Mouse (Mus musculus): ENCODE measurements at regions not wholly inside any gene's neighbourhood (a gene's known extent, or its start where the extent isn't known, plus 50 kb on each side); places are given as distances from the start of the nearest gene placed in this dataset.

DNA sequence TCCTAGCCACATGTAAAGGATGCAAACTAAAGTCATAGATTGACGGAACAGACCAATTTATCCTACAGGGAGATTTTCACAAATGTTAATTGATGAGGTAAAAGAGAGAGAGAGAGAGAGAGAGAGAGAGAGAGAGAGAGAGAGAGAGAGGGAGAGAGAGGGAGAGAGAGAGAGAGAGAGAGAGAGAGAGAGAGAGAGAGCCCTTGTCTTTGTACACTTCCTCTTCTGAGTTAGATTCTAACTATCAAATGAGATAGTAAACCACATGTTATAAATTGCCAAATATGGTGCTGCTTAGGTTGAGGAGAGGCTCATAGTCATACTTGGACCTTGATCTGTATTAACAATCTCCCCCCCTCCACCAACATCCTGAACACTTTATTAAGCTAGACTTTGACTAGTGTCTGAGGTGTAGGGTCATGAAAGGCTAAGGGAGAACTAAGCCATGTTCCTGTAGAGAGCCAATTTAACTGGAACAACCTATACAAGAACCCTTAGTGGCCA lies 1412.2 kb downstream of the Gsdmc2 start:
- no peaks in the 10 kb centered on the region for H3K36me3 ChIP-seq (ENCODE audit: control insufficient read depth, insufficient read depth)
- ATAC-seq (ENCODE audit: low read depth), result no peak
- WGBS (ENCODE audit: insufficient replicate concordance), result 76% methylated on average over 1 of the region's 1 CpGs
- H3K27me3 ChIP-seq (ENCODE audit: control insufficient read depth, insufficient read depth, low read depth, low read length), result no peaks in the 10 kb centered on the region
- no peak overlapping the region for H3K9ac ChIP-seq (ENCODE audit: low read depth, low read length)
- no peaks in the 10 kb centered on the region for H3K9me3 ChIP-seq (replicated peaks; ENCODE audit: control insufficient read depth, low read length)
- no peak overlapping the region for H3K4me2 ChIP-seq (ENCODE audit: low read depth, low read length)
- H3K4me1 ChIP-seq (ENCODE audit: control insufficient read depth, low read depth, low read length), result no peaks in the 10 kb centered on the region
- H3K27ac ChIP-seq (ENCODE audit: low read length), result no peak overlapping the region
- no peak overlapping the region for H3K4me3 ChIP-seq (ENCODE audit: low read depth, low read length)

DNA sequence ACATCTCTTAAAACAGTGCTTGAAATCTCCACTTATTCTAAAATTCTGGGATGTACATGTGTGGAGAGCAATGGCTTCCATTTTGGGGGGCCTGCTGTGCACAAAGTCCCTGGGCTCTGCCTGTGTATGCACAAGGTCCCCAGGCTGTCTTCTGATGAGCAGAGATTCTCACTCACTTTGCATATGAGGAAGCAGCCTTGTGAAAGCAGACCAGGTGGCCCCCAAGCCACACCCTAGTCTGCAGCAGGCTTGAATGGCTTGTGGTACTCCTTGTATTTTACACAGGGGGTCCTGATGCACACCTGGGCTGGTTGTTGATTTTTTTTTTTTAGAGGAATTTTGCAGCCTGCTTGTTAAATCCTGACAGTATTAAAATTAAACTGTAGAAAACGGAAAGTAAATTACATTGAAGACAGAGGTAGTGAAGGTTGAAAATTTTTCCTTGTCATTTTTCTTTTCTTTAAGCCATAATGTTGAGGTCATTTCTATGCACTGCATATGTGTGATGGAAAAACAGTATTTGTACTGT lies 1413.8 kb downstream of the Gsdmc2 start:
- Histone ChIP-seq H3K4me3 (ENCODE audit: low read depth, low read length) (no peak overlapping the region), H3K36me3 (ENCODE audit: control insufficient read depth, insufficient read depth) (no peaks in the 10 kb centered on the region), H3K9me3 (replicated peaks; ENCODE audit: control insufficient read depth, low read length) (no peaks in the 10 kb centered on the region), H3K27ac (ENCODE audit: low read length) (no peak overlapping the region), H3K4me1 (ENCODE audit: control insufficient read depth, low read depth, low read length) (no peaks in the 10 kb centered on the region), H3K27me3 (ENCODE audit: control insufficient read depth, insufficient read depth, low read depth, low read length) (no peaks in the 10 kb centered on the region), H3K4me2 (ENCODE audit: low read depth, low read length) (no peak overlapping the region), H3K9ac (ENCODE audit: low read depth, low read length) (no peak overlapping the region)
- ATAC-seq (ENCODE audit: low read depth), result no peak
- WGBS (ENCODE audit: insufficient replicate concordance), result 60% methylated on average over 1 of the region's 1 CpGs

DNA sequence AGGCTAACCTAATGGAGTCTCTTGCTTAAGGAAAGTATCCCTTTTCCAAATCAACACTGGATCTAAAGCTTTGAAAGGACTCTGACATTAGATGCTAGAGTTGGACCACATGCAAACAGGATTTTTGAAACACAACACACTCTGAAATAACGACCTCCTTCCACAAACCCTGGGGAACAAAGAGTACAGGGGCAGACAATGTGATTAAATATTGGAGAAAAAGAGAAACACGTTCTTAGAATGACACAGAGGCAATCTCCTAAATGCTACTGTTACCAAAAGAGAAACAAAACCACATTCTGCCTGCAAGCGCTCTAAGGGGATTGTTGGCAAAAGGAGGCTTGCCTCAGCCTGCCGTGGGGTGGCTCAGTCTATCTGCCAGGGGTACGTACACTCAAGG lies 1422.0 kb downstream of the Gsdmc2 start:
- Histone ChIP-seq H3K36me3 (ENCODE audit: control insufficient read depth, insufficient read depth) (no peaks in the 10 kb centered on the region), H3K4me2 (ENCODE audit: low read depth, low read length) (no peak overlapping the region), H3K27me3 (ENCODE audit: control insufficient read depth, insufficient read depth, low read depth, low read length) (no peaks in the 10 kb centered on the region), H3K4me1 (ENCODE audit: control insufficient read depth, low read depth, low read length) (no peaks in the 10 kb centered on the region), H3K27ac (ENCODE audit: low read length) (no peak overlapping the region), H3K4me3 (ENCODE audit: low read depth, low read length) (no peak overlapping the region), H3K9me3 (replicated peaks; ENCODE audit: control insufficient read depth, low read length) (no peaks in the 10 kb centered on the region), H3K9ac (ENCODE audit: low read depth, low read length) (no peak overlapping the region)
- no peak for ATAC-seq (ENCODE audit: low read depth)
- 66% methylated on average over 5 of the region's 5 CpGs for WGBS (ENCODE audit: insufficient replicate concordance)

DNA sequence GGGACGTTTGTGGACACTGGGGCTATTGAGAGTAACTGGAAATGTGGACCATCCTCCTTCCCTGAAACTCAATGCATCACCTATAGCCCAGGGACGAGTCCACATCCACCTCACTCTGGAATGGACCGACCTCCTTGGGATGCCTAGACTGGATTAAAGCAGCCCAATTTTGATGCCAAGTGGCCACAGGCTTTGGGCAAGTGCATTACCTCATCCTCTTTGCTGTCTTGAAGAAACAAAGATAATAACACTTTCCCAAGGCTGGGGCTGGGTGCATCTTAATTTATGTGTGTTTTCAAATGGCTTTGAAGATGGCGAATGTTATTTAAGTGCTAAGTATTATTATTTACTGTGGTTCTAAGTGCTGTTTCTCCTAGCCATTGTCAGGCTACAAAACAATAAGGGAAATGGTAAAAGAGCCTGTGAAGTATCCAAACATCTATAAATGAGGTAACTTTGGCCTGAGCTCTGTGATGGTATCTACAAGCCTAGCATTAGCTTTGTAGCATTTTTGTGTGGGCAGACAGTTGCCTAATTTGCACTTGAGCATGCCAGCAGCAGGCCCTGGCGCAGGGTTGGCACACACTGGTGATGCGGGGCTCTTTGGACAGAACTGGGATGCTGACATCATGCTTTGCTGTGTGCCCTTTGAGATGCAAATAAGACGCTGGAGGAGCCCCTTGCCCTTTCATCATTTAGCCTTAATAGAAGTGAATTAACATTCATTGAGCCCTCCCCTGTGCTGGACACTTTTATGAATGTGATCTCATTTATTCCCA lies 1423.7 kb downstream of the Gsdmc2 start:
- no peaks in the 10 kb centered on the region for H3K27me3 ChIP-seq (ENCODE audit: control insufficient read depth, insufficient read depth, low read depth, low read length)
- H3K9me3 ChIP-seq (replicated peaks; ENCODE audit: control insufficient read depth, low read length), result no peaks in the 10 kb centered on the region
- no peak overlapping the region for H3K4me3 ChIP-seq (ENCODE audit: low read depth, low read length)
- no peak overlapping the region for H3K27ac ChIP-seq (ENCODE audit: low read length)
- no peaks in the 10 kb centered on the region for H3K4me1 ChIP-seq (ENCODE audit: control insufficient read depth, low read depth, low read length)
- ATAC-seq (ENCODE audit: low read depth), result no peak
- H3K36me3 ChIP-seq (ENCODE audit: control insufficient read depth, insufficient read depth), result no peaks in the 10 kb centered on the region
- H3K9ac ChIP-seq (ENCODE audit: low read depth, low read length), result no peak overlapping the region
- no peak overlapping the region for H3K4me2 ChIP-seq (ENCODE audit: low read depth, low read length)
- WGBS (ENCODE audit: insufficient replicate concordance), result 64% methylated on average over 7 of the region's 7 CpGs

DNA sequence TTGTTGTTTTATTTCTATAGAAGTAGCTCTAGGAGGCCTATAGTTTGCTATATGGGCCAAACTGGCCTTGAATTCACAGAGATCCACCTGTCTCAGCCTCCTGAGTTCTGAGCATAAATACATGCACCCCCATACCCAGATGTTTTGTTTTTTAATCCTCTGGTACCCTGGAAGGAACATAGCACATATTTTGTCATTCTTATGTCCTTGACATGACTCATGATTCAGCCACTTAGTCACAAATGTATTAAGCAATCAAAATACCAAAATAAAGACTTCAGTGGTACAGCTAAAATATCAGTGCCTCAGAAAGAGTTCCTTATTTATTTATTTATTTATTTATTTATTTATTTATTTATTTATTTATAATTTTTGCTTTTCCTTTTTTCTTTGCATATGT lies 1428.3 kb downstream of the Gsdmc2 start:
- ATAC-seq (ENCODE audit: low read depth), result no peak
- no peaks in the 10 kb centered on the region for H3K27me3 ChIP-seq (ENCODE audit: control insufficient read depth, insufficient read depth, low read depth, low read length)
- no peak overlapping the region for H3K4me3 ChIP-seq (ENCODE audit: low read depth, low read length)
- H3K9ac ChIP-seq (ENCODE audit: low read depth, low read length), result no peak overlapping the region
- H3K4me1 ChIP-seq (ENCODE audit: control insufficient read depth, low read depth, low read length), result no peaks in the 10 kb centered on the region
- H3K36me3 ChIP-seq (ENCODE audit: control insufficient read depth, insufficient read depth), result no peaks in the 10 kb centered on the region
- H3K9me3 ChIP-seq (replicated peaks; ENCODE audit: control insufficient read depth, low read length), result no peaks in the 10 kb centered on the region
- no peak overlapping the region for H3K27ac ChIP-seq (ENCODE audit: low read length)
- no peak overlapping the region for H3K4me2 ChIP-seq (ENCODE audit: low read depth, low read length)

DNA sequence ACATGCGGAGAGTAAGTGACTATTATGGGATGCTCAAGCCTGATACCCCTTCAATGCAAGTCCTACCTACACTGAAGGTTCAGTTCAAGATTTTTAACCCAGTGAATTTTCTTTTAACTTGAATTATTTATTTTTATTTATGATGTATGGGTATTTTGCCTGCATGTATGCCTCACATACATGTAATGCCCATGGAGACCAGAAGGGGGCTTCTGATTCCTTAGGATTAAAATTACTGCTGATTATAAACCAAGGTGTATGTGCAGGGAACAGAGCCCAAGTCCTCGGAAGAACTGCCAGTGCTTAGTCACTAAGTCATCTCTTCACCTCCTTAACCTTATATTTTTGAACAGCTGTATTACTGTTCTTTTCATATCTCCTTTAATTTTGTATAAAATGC lies 1431.3 kb downstream of the Gsdmc2 start:
- Histone ChIP-seq H3K27ac (ENCODE audit: low read length) (no peak overlapping the region), H3K4me3 (ENCODE audit: low read depth, low read length) (no peak overlapping the region), H3K27me3 (ENCODE audit: control insufficient read depth, insufficient read depth, low read depth, low read length) (no peaks in the 10 kb centered on the region), H3K9ac (ENCODE audit: low read depth, low read length) (no peak overlapping the region), H3K9me3 (replicated peaks; ENCODE audit: control insufficient read depth, low read length) (no peaks in the 10 kb centered on the region), H3K36me3 (ENCODE audit: control insufficient read depth, insufficient read depth) (no peaks in the 10 kb centered on the region), H3K4me2 (ENCODE audit: low read depth, low read length) (no peak overlapping the region), H3K4me1 (ENCODE audit: control insufficient read depth, low read depth, low read length) (no peaks in the 10 kb centered on the region)
- 69% methylated on average over 2 of the region's 2 CpGs for WGBS (ENCODE audit: insufficient replicate concordance)
- no peak for ATAC-seq (ENCODE audit: low read depth)

DNA sequence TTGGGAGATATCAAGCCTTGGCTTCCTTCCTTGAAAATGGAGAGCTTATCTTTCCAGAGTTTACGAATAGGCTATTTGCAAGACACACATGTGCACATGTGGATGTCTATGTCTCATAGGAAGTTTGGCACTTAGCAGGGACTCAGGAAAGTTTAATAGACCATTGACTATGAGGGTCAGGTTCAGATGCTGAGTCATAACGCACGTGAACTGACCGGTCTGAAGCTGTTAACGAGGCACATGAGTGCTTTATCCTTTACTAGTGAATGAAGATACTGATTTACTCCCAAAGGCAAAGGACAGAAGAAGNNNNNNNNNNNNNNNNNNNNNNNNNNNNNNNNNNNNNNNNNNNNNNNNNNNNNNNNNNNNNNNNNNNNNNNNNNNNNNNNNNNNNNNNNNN lies 1442.8 kb downstream of the Gsdmc2 start:
- Histone ChIP-seq H3K9me3 (replicated peaks; ENCODE audit: control insufficient read depth, low read length) (no peaks in the 10 kb centered on the region), H3K4me2 (ENCODE audit: low read depth, low read length) (no peak overlapping the region), H3K9ac (ENCODE audit: low read depth, low read length) (no peak overlapping the region), H3K36me3 (ENCODE audit: control insufficient read depth, insufficient read depth) (no peaks in the 10 kb centered on the region), H3K27ac (ENCODE audit: low read length) (no peak overlapping the region), H3K4me1 (ENCODE audit: control insufficient read depth, low read depth, low read length) (no peaks in the 10 kb centered on the region), H3K27me3 (ENCODE audit: control insufficient read depth, insufficient read depth, low read depth, low read length) (no peaks in the 10 kb centered on the region), H3K4me3 (ENCODE audit: low read depth, low read length) (no peak overlapping the region)
- 64% methylated on average over 5 of the region's 5 CpGs for WGBS (ENCODE audit: insufficient replicate concordance)
- no peak for ATAC-seq (ENCODE audit: low read depth)

DNA sequence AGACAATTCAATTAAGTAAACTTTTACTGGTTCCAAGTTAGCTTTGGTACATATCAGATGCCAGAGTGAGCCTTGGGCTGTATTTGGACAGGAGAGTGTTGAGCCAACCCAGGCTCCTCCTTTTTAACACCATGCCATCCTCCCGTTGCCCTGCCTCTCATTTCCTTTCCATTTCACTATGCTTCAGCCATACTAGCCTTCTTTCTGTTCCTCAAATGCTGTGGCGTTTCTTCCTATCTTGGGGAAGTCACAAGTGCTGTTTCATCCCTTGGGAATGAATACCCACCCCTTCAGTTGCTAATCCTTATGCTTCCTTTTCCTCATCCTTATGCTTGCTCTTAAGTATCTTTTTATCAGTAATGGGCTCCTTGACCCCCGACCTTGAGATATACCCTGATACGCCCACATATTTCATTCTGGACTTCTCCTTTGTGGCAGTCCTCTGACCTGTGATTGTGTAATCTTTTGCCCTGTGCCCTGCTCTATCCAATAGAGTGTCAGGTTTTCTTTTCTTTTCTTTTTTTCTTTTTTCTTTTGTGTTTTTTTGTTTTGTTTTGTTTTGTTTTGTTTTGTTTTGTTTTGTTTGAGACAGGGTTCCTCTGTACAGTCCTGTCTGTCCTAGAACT lies 1443.9 kb downstream of the Gsdmc2 start:
- Histone ChIP-seq H3K4me3 (ENCODE audit: low read depth, low read length) (no peak overlapping the region), H3K27me3 (ENCODE audit: control insufficient read depth, insufficient read depth, low read depth, low read length) (no peaks in the 10 kb centered on the region), H3K4me1 (ENCODE audit: control insufficient read depth, low read depth, low read length) (no peaks in the 10 kb centered on the region), H3K4me2 (ENCODE audit: low read depth, low read length) (no peak overlapping the region), H3K36me3 (ENCODE audit: control insufficient read depth, insufficient read depth) (no peaks in the 10 kb centered on the region), H3K9ac (ENCODE audit: low read depth, low read length) (no peak overlapping the region), H3K27ac (ENCODE audit: low read length) (no peak overlapping the region), H3K9me3 (replicated peaks; ENCODE audit: control insufficient read depth, low read length) (no peaks in the 10 kb centered on the region)
- no peak for ATAC-seq (ENCODE audit: low read depth)
- WGBS (ENCODE audit: insufficient replicate concordance), result 32% methylated on average over 4 of the region's 4 CpGs

DNA sequence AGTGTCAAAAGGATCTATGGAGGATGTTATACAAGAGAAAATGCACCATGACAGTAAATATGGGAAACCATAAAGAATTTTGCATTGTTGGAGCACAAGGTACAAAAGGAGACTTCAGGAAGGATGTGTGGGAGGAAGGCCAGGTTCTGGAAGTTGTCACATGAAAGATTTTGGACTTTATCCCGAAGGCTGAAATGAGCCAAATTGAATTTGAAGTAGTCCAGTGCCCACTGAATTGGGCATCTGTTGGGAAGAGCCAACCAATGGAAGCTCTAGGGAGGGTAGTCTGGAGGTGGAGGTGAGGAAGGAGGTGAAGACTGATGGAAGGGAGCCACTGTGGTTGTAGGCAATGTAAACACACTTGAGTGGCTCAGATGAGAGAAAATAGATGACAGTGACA lies 1445.6 kb downstream of the Gsdmc2 start:
- no peak overlapping the region for H3K4me2 ChIP-seq (ENCODE audit: low read depth, low read length)

More for the DNA sequence above, 1445.6 kb downstream of the Gsdmc2 start:
- Histone ChIP-seq H3K27ac (ENCODE audit: low read length) (no peak overlapping the region), H3K27me3 (ENCODE audit: control insufficient read depth, insufficient read depth, low read depth, low read length) (no peaks in the 10 kb centered on the region), H3K36me3 (ENCODE audit: control insufficient read depth, insufficient read depth) (no peaks in the 10 kb centered on the region), H3K9me3 (replicated peaks; ENCODE audit: control insufficient read depth, low read length) (no peaks in the 10 kb centered on the region), H3K4me3 (ENCODE audit: low read depth, low read length) (no peak overlapping the region), H3K9ac (ENCODE audit: low read depth, low read length) (no peak overlapping the region), H3K4me1 (ENCODE audit: control insufficient read depth, low read depth, low read length) (no peaks in the 10 kb centered on the region)
- 53% methylated on average over 1 of the region's 1 CpGs for WGBS (ENCODE audit: insufficient replicate concordance)
- ATAC-seq (ENCODE audit: low read depth), result no peak
